ENCODE assay signal across 9 mouse cellular contexts in genomic region chr2:178415150-178415448, GRCm38 (mm10). TPM values are rescaled to one million over a fixed set of nuclear protein-coding genes. Genes with fewer than 3 reads are reported as not detected.
DNase-seq lines count a peak whose midpoint lies in the region; ATAC-seq and TF ChIP-seq lines count a peak whose summit lies in the region.
"Had no signal": no experiment of that assay in that cellular context is flagged by ENCODE, and none has a peak within 500 bp of the region (broad histone marks: within the 10 kb centered on the region; RNA-seq: fewer than 3 reads in every experiment).

No protein-coding gene starts in this region.

- no peak for ATAC-seq in heart, embryonic 13.5 days (ENCODE audit: extremely low read depth, insufficient number of reproducible peaks, low FRiP score, low TSS enrichment)
- peak; percentile 56 for ATAC-seq in forebrain, postnatal 0 days

- no peak for TF ChIP-seq POLR2A in bone marrow, adult 2 months (IDR thresholded peaks at IDR 0.05; ENCODE audit: borderline replicate concordance, control insufficient read depth, low read depth, low read length)

- peak overlapping the region; percentile 97 for H3K4me2 ChIP-seq in heart, embryonic 13.5 days
- H3K4me2 ChIP-seq in forebrain, postnatal 0 days (ENCODE audit: low read depth) = peak overlapping the region; percentile 99

- H3K27me3 ChIP-seq in heart, embryonic 13.5 days (replicated peaks) = peaks cover 14% of the 10 kb centered on the region; the same call in 1 of the 2 replicates
- H3K27me3 ChIP-seq in forebrain, postnatal 0 days (ENCODE audit: insufficient read depth, low read length) = no peaks in the 10 kb centered on the region

- WGBS in heart, embryonic 13.5 days = 27% methylated on average over 3 of the region's 3 CpGs
- 34% methylated on average over 3 of the region's 3 CpGs for WGBS in bone marrow, adult 2 months
- 17% methylated on average over 3 of the region's 3 CpGs for WGBS in forebrain, postnatal 0 days
- 42% methylated on average over 3 of the region's 3 CpGs for WGBS in macrophage (ENCODE audit: missing documents)

- peaks cover 7% of the 10 kb centered on the region for H3K9me3 ChIP-seq in heart, embryonic 13.5 days
- no peaks in the 10 kb centered on the region for H3K9me3 ChIP-seq in forebrain, postnatal 0 days (ENCODE audit: low read length)

- H3K4me3 ChIP-seq in heart, embryonic 13.5 days = peak overlapping the region; percentile 62
- H3K4me3 ChIP-seq in bone marrow, adult 2 months (replicated peaks; ENCODE audit: control insufficient read depth, low read depth, low read length) = peak overlapping the region; percentile 73
- peak overlapping the region; percentile 72 for H3K4me3 ChIP-seq in forebrain, postnatal 0 days (ENCODE audit: low read depth, low read length)
- peak overlapping the region; percentile 10; the same call in 1 of the 2 replicates for H3K4me3 ChIP-seq in macrophage (ENCODE audit: inconsistent target)

- no peak for TF ChIP-seq CTCF in bone marrow, adult 2 months (IDR thresholded peaks at IDR 0.05; ENCODE audit: control insufficient read depth, insufficient read depth, low read length)
- no peak for TF ChIP-seq CTCF in forebrain, postnatal 0 days (IDR thresholded peaks at IDR 0.05; ENCODE audit: low read depth)

- peak overlapping the region; percentile 86; the same call in 1 of the 2 replicates for H3K9ac ChIP-seq in heart, embryonic 13.5 days
- H3K9ac ChIP-seq in forebrain, postnatal 0 days = peak overlapping the region; percentile 54

- DNase-seq in heart, postnatal 10 days = no peak
- DNase-seq in forebrain, postnatal 0 days = no peak
- DNase-seq in ovary, postnatal 10 days (ENCODE audit: low spot score) = no peak
- DNase-seq in left cerebral cortex, adult 9 months (ENCODE audit: low spot score in 2 of 2) = no peak
- DNase-seq in left cerebral cortex, postnatal 4 days = no peak

- peak overlapping the region; percentile 94 for H3K27ac ChIP-seq in heart, embryonic 13.5 days (replicated peaks)
- no peak overlapping the region for H3K27ac ChIP-seq in bone marrow, adult 2 months (ENCODE audit: control insufficient read depth, insufficient read depth, low read depth, low read length, poor library complexity)
- peak overlapping the region; percentile 66; the same call in 1 of the 2 replicates for H3K27ac ChIP-seq in forebrain, postnatal 0 days (ENCODE audit: low read depth, low read length)
- H3K27ac ChIP-seq in macrophage = no peak overlapping the region

- H3K79me2 ChIP-seq in macrophage (ENCODE audit: inconsistent target) = no peaks in the 10 kb centered on the region

- intact Hi-C loops in heart, postnatal 10 days (cut with DNase I) = no loop called here
- intact Hi-C loops in left cerebral cortex, postnatal 4 days (cut with DNase I) = no loop called here

- H3K4me1 ChIP-seq in heart, embryonic 13.5 days = peaks cover 67% of the 10 kb centered on the region
- peaks cover 2% of the 10 kb centered on the region for H3K4me1 ChIP-seq in bone marrow, adult 2 months (ENCODE audit: control insufficient read depth, insufficient read depth, low read length)
- 0 out of 2 replicates have a peak, but pooled peaks cover 3% of the 10 kb centered on the region for H3K4me1 ChIP-seq in forebrain, postnatal 0 days (ENCODE audit: insufficient read depth)

- H3K36me3 ChIP-seq in heart, embryonic 13.5 days = peaks cover 22% of the 10 kb centered on the region
- no peaks in the 10 kb centered on the region for H3K36me3 ChIP-seq in forebrain, postnatal 0 days (ENCODE audit: insufficient read depth)
- H3K36me3 ChIP-seq in macrophage (ENCODE audit: inconsistent target) = no peaks in the 10 kb centered on the region

RNA-seq across cellular contexts. Expression of gene Fam217b, which starts 0.8 kb away (rescaled TPM):
- 5.5 and 7.6 TPM in 2 replicates for polyA plus RNA-seq in heart, embryonic 13.5 days (2015; fragmentation: Nextera tagmentation; extraction: Ambion mirVana)
- total RNA-seq in heart, postnatal 10 days (2021) = 10 to 100 TPM; 12.9 to 17.4 TPM
- 4.6 and 8.6 TPM in 2 replicates for polyA plus RNA-seq in bone marrow, adult 2 months (2011; ENCODE audit: insufficient read depth, insufficient read length, low replicate concordance, missing spikeins)
- total RNA-seq in forebrain, postnatal 0 days (2014; rRNA removed) = 13.8 and 22.2 TPM in 2 replicates
- polyA plus RNA-seq in forebrain, postnatal 0 days (2015; fragmentation: Nextera tagmentation; extraction: Ambion mirVana) = 10.9 and 15.0 TPM in 2 replicates
- 1 to 10 TPM in 15 of 26 experiments, under 1 TPM in 11; 0.22 to 3.9 (median 1.1) TPM for total RNA-seq in macrophage (2018; cell fraction: chromatin; rRNA removed)
- 1 to 10 TPM; 1.1 to 4.9 (median 2.6) TPM for total RNA-seq in macrophage (2018; cell fraction: cytosol; rRNA removed)
- total RNA-seq in macrophage (2018; cell fraction: nucleus; rRNA removed) = 1 to 10 TPM in 20 of 26 experiments, under 1 TPM in 6; 0.65 to 6.4 (median 1.4) TPM
- 2.4 to 6.4 TPM (median 2.8 TPM) in 3 replicates for polyA plus RNA-seq in macrophage (2018)
- 10 to 100 TPM; 24.9 to 26.4 TPM for total RNA-seq in left cerebral cortex, postnatal 4 days (2021)

RNA-seq across cellular contexts. Expression of gene Ppp1r3d, which starts 0.8 kb away (rescaled TPM):
- 16.0 and 16.2 TPM in 2 replicates for polyA plus RNA-seq in heart, embryonic 13.5 days (2015; fragmentation: Nextera tagmentation; extraction: Ambion mirVana)
- total RNA-seq in heart, postnatal 10 days (2021) = 10 to 100 TPM; 24.1 to 29.6 TPM
- 0.88 and 5.2 TPM in 2 replicates for polyA plus RNA-seq in bone marrow, adult 2 months (2011; ENCODE audit: insufficient read depth, insufficient read length, low replicate concordance, missing spikeins)
- total RNA-seq in forebrain, postnatal 0 days (2014; rRNA removed) = 7.7 and 8.8 TPM in 2 replicates
- polyA plus RNA-seq in forebrain, postnatal 0 days (2015; fragmentation: Nextera tagmentation; extraction: Ambion mirVana) = 2.3 and 3.8 TPM in 2 replicates
- total RNA-seq in macrophage (2018; cell fraction: chromatin; rRNA removed) = 1 to 10 TPM in 7 of 26 experiments, under 1 TPM in 14, not detected in 5; 0.26 to 2.6 (median 0.74) TPM
- total RNA-seq in macrophage (2018; cell fraction: cytosol; rRNA removed) = 1 to 10 TPM in 18 of 26 experiments, under 1 TPM in 8; 0.50 to 3.0 (median 1.7) TPM
- 1 to 10 TPM in 10 of 26 experiments, under 1 TPM in 16; 0.33 to 3.5 (median 0.82) TPM for total RNA-seq in macrophage (2018; cell fraction: nucleus; rRNA removed)
- 1.5 to 2.3 TPM (median 1.6 TPM) in 3 replicates for polyA plus RNA-seq in macrophage (2018)
- 1 to 10 TPM; 7.3 to 7.5 TPM for total RNA-seq in left cerebral cortex, postnatal 4 days (2021)

RNA-seq across cellular contexts. Expression of gene Sycp2, which starts 7.6 kb away (rescaled TPM):
- 0.05 and 0.08 TPM in 2 replicates for polyA plus RNA-seq in heart, embryonic 13.5 days (2015; fragmentation: Nextera tagmentation; extraction: Ambion mirVana)
- 1 to 10 TPM; 1.7 to 2.6 TPM for total RNA-seq in heart, postnatal 10 days (2021)
- 0.61 and 2.7 TPM in 2 replicates for polyA plus RNA-seq in bone marrow, adult 2 months (2011; ENCODE audit: insufficient read depth, insufficient read length, low replicate concordance, missing spikeins)
- 0.46 and 1.1 TPM in 2 replicates for total RNA-seq in forebrain, postnatal 0 days (2014; rRNA removed)
- polyA plus RNA-seq in forebrain, postnatal 0 days (2015; fragmentation: Nextera tagmentation; extraction: Ambion mirVana) = 0.09 and 0.15 TPM in 2 replicates
- under 1 TPM in 4 of 26 experiments, not detected in 22; 0.18 to 0.60 (median 0.34) TPM for total RNA-seq in macrophage (2018; cell fraction: chromatin; rRNA removed)
- total RNA-seq in macrophage (2018; cell fraction: cytosol; rRNA removed) = not detected
- under 1 TPM in 2 of 26 experiments, not detected in 24; 0.30 to 0.50 TPM for total RNA-seq in macrophage (2018; cell fraction: nucleus; rRNA removed)
- polyA plus RNA-seq in macrophage (2018) = not detected in 3 replicates
- 1 to 10 TPM in 1 of 2 experiments, under 1 TPM in 1; 0.54 to 1.0 TPM for total RNA-seq in left cerebral cortex, postnatal 4 days (2021)

RNA-seq across cellular contexts. Expression of gene Cdh26, which starts 15.2 kb away (rescaled TPM):
- 0.07 TPM in 1 of 2 replicates, not detected in the other for polyA plus RNA-seq in heart, embryonic 13.5 days (2015; fragmentation: Nextera tagmentation; extraction: Ambion mirVana)
- under 1 TPM; 0.32 to 0.60 TPM for total RNA-seq in heart, postnatal 10 days (2021)
- polyA plus RNA-seq in bone marrow, adult 2 months (2011; ENCODE audit: insufficient read depth, insufficient read length, low replicate concordance, missing spikeins) = not detected in 2 replicates
- 0.10 and 0.15 TPM in 2 replicates for total RNA-seq in forebrain, postnatal 0 days (2014; rRNA removed)
- polyA plus RNA-seq in forebrain, postnatal 0 days (2015; fragmentation: Nextera tagmentation; extraction: Ambion mirVana) = 0.30 and 0.44 TPM in 2 replicates
- under 1 TPM in 1 of 26 experiments, not detected in 25; 0.28 TPM for total RNA-seq in macrophage (2018; cell fraction: chromatin; rRNA removed)
- total RNA-seq in macrophage (2018; cell fraction: cytosol; rRNA removed) = under 1 TPM in 1 of 26 experiments, not detected in 25; 0.03 TPM
- total RNA-seq in macrophage (2018; cell fraction: nucleus; rRNA removed) = not detected
- polyA plus RNA-seq in macrophage (2018) = not detected in 3 replicates
- under 1 TPM; 0.12 TPM for total RNA-seq in left cerebral cortex, postnatal 4 days (2021)
- total RNA-seq: neutrophil, adult 5-6 weeks had no signal

Comparison
In these comparisons a context has a peak if more than half of its experiments do, and no peak if none do; other contexts are left out.
1. H3K27ac ChIP-seq: peak in heart, embryonic 13.5 days (single experiment) and forebrain, postnatal 0 days (single experiment); none in bone marrow, adult 2 months (single experiment) and macrophage (single experiment).
2. H3K4me3 ChIP-seq: peak in every context shown above with its lines; median percentile 73 in bone marrow, adult 2 months; 72 in forebrain, postnatal 0 days; 62 in heart, embryonic 13.5 days; 10 in macrophage.